Mouse (Mus musculus) thymus, postnatal 4 days (tissue): ENCODE results near the gene Hax1.
A peak's percentile ranks its signal among the peaks of the same experiment; 100 is the strongest.

ENCODE experiments used
- DNase-seq: peaks from one replicate; pipeline ENCODE4 v3.0.0; 2021

Hax1 gene

GRCm38 (mm10) chr3:89961436-89961835 is 37.1 kb downstream of the Hax1 start:
- DNase-seq, result peak; percentile 29

- DNase-seq, result peak; percentile 90
These were observed 38.1 kb downstream of the Hax1 start for GRCm38 (mm10) chr3:89960469-89960868.

- DNase-seq, result no peak
These were observed 39.1 kb downstream of the Hax1 start for GRCm38 (mm10) chr3:89959435-89959834.

GRCm38 (mm10) chr3:89957880-89958279 is 40.7 kb downstream of the Hax1 start:
- no peak for DNase-seq

GRCm38 (mm10) chr3:89956177-89956971 is 42.2 kb downstream of the Hax1 start:
- no peak for DNase-seq

GRCm38 (mm10) chr3:89953420-89953819 is 45.2 kb downstream of the Hax1 start:
- peak; percentile 90 for DNase-seq

- no peak for DNase-seq
These were observed 49.9 kb downstream of the Hax1 start for GRCm38 (mm10) chr3:89948655-89949054.

GRCm38 (mm10) chr3:89948021-89948420 is 50.6 kb downstream of the Hax1 start:
- DNase-seq, result no peak
